Mouse (Mus musculus) regulatory T cell (primary cell): ENCODE measurements around the gene 0610010K14Rik.

ENCODE experiments used
- in situ Hi-C: fragments of 300-600 bp; cut with MboI, MseI; formaldehyde crosslinking; loops from one replicate; pipeline ENCODE4 v1.15.1; 2025; ENCODE audit warnings: high pct_unique_total_duplicates

Gene 0610010K14Rik

DNA sequence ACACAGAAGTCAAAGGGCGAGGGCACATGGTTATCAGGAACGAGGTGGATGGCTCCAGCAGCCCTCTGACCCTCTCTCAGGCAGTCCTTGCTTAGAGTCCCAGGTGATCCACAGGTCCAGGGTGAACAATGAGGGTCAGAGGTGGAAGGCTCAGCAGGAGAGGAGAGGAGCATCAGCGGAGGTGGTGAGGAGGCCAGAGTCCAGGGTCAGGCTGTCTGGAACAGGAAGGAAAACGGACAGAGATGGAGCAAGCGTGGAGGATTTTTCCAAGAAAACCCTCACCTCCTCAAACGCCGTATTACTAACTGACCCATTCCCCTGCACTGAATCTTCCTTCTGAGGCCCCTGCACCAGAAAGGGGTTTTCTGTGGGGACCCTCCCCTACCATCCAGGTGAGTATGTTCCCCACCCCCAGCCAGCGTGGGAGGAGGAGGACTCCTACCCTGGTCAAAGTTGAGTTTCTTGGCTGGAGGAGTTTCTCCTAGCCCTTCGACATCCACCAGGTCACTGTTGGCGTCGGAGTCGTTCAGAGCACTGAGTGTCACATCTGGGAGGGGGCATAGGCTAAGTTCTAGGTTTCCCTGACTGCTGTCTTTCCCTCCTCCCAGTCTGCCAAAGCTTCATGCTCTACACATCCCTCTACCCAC, 2.3 kb downstream of the 0610010K14Rik start:
- in situ Hi-C loops: no loop called here

- in situ Hi-C loops: no loop called here
These were observed 3.2 kb downstream of the 0610010K14Rik start for GRCm38 (mm10) chr11:70234497-70234896.

GRCm38 (mm10) chr11:70234037-70234436, 3.7 kb downstream of the 0610010K14Rik start:
- in situ Hi-C loops: no loop called here

DNA sequence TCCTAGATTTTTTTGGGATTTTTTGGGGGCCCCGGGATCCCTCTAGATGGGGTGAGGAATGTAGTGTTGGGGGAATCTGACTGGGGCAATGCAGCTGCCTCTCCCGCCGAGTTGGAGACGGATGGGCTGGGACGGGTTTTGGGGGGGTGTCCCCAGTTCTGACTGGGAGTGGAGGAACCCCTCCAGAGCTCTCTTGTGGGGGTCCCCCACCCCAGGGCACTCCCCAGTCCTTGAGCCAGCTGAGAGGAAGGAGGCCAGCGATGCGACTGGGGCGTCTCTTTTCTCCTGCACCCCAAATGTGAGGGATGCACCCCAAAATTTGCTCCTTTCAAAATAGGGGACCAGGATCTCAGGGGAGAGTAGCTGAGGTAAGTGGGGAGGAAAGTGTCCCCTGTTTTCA, 4.7 kb downstream of the 0610010K14Rik start:
- in situ Hi-C loops: no loop called here

GRCm38 (mm10) chr11:70232546-70232945, 5.2 kb downstream of the 0610010K14Rik start:
- in situ Hi-C loops: no loop called here

- in situ Hi-C loops: no loop called here
These were observed 7.4 kb downstream of the 0610010K14Rik start for GRCm38 (mm10) chr11:70230239-70230727.

- in situ Hi-C loops: no loop called here
These were observed 8.3 kb downstream of the 0610010K14Rik start, which contains the start of gene Bcl6b for GRCm38 (mm10) chr11:70229260-70230010. Gene Bcl6b, minus strand, starts transcription at chr11:70229798.

DNA sequence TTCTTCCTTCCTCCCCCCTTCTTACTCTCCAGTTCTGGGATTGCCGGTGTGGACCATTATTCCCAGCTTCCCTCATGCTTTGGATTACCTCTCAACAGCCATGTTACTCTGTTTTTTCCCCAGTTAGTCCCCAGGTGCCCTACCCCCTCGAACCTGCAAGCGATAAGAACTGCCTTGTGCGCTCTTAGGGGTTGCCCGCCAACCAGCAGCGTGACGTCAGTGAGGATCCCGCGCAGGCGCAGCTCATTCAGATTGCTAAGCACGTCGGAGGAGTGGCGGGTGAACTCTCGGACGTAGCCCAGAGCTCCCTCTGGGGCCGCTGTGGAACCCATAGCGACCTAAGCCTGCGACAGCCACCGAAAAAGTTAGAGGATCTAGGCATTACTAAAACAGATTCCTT, 8.9 kb downstream of the 0610010K14Rik start:
- in situ Hi-C loops: no loop called here

DNA sequence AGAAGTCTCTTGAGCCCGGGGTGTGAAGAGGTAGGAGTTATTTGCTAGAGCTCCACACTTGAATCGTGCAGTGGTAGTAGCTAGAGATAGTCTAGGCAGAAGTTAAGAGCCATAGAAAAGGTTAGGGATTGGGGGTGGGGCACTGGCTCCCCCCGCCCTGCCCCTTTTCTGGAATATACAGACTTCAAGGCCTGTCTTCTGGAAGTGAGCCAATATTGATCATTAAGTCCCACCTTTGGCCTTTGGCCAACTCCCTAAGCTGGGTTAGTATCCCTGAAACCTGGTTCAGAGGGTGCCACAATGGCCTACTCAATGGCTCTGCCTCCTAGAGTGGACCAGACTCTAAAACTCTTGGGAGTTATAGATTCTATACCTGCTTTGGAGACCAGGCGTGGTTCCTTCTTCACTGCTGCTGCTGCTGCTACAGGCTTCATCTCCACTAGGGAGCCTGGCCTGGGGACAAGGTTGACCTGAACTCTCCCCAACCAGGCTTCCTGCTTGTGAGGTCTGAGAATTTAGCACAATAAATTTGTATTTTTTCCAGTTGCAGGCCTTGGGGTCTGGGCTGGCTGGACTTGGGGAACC, 10.0 kb downstream of the 0610010K14Rik start:
- in situ Hi-C loops: no loop called here

DNA sequence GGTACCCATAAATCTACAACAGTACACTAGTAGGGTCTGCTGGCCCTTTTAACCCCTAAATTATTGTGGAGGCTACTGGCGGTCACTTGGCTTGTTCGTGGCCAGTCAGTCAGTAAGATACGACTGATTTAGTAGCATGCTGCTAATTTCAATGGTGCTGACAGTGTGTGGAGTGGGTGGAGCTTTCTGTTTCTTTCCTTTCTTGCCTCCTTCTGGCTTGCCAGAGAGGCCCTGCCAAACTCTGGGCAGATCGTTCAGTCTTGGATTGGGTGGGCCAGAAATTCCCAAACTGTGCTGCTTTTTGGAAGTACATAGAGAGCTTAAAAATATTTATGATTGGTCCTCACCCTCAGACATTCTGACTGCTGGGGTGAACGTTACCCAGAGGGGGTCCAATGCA, 10.6 kb downstream of the 0610010K14Rik start:
- in situ Hi-C loops: no loop called here

DNA sequence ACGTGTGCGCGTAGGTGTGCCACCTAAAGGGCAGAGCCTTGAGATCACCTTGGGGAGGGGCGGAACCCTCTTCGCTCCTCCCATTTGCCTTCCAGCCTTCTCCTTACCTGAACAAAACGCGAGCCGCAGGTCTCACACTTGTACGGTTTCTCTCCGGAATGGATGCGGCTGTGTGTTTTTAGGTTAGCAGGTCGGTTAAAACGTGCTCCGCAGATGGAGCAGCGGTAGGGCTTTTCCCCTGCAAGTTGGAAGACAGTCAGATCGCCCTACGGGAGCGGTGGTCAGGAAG, 11.2 kb downstream of the 0610010K14Rik start:
- in situ Hi-C loops: no loop called here

DNA sequence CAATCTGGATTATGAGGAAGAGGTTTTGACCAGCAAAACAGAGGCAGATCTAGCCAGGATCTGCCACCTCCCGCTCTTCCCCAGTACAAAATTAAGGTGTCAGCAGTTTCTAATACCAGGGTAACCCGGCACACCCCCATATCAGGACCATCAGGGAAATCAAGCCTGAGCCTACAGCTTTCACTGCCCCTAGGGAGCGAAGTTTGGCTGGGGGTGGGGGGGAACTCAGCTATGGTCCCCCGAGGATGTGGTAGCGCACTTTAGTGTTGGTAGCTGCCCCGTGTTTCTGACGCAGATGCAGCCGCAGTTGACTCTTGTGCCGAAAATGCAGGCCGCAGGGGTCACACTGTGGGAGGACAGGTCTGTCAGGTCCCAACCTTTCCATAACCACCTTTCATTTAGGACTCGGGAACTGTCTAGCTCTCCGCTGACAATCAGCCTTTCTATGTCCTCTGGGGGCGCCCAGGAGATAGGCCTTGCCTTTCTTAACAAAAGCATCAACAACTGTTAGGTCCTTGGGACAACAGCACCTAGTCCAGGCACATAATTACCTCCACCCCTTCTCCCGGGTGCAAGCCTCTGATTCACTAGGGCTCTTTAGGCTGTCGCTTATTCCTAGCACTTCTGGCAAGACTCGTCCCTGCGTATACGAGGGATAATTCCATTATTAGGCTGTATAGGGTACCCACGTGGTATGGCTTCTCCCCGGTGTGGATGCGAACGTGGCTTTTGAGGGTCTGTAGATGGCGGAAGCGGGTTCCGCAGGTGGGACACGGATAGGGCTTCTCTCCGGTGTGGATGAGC, 11.7 kb downstream of the 0610010K14Rik start:
- in situ Hi-C loops: no loop called here

DNA sequence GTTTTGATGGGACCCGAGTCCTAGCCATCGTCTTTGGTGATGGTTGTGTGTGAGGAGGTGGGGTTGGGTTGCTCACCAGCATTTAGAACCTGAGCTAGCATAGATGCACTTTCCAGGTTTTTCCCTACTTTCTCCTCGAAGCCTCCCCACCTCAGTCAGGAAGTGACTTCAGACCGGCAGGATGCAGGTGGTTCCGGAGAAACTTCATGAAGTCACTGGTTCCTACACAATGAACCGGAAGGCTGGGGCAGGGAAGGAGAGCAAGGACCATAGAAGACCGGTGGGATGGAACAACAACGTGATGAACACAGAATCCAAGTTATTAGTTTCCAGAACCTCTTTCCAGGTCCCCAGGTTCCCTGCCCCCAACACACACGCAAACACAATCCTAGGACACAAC, 14.0 kb downstream of the 0610010K14Rik start:
- in situ Hi-C loops: no loop called here

GRCm38 (mm10) chr11:70221603-70222500, 15.9 kb downstream of the 0610010K14Rik start:
- in situ Hi-C loops: no loop called here

DNA sequence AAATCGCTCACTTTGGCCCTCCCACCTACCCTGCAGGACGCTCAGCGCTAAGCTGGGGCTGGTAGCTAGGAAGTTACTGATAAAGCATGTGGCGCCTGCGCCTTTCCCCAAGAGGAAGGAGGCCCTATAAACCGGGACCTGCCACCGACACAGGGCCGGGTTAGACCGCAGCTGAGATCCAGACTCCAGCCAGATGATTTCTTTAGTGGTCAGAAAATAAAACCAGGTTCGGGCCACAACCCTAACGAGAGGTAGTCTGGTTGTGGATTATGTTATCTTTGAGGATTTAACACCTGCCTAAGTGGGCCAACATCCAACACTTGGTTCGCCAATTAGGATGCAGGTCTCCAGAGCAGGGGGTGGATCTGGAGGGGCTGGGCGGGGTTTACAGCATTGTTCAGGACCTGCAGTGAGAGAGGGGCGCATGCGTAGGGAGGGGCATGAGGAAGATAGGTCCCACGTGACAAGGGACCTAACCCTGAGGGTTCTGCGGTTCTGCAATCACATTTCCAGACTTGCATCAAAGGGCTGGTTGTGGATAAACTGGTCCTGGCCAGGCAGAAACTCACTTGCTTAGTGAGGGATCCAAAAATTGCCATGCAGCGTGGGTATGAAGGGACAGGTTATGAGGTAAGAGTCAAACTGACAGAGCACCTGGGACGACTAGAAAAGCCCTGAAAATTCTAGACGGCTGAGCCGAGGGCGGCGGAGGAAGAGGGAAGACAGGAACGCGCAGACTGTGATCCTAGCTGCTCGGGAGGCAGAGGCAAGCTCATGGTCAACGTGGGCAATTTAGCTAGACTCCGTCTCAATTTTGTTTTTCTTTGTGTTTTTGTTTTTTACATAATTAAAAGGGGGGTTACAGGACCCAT, 16.7 kb downstream of the 0610010K14Rik start, which contains the start of gene Slc16a13:
TSS of gene Slc16a13 (minus strand) at position 334 of the 872 bp plus-strand sequence.
- in situ Hi-C loops: no loop called here

DNA sequence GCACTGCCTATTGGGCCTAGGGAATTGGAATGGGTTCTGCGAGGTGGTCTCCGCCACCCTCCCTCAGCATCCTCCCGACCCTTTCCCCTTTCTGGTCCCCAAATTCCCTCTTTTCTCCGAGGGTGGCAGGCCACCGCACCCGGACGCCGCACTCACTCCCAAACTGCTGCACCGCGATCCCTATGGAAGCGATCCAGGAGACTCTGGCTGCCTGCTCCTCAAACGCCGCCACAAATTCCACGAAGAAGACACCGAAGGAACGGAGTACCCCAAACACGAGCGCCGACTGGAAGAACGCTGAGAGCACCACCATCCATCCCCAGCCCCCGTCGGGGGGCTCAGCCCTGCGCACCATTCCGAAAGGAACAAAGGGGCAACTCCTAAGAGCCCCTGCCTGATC, 17.4 kb downstream of the 0610010K14Rik start:
- in situ Hi-C loops: no loop called here

- in situ Hi-C loops: no loop called here
These were observed 17.8 kb downstream of the 0610010K14Rik start for GRCm38 (mm10) chr11:70219873-70220272.

- in situ Hi-C loops: no loop called here
These were observed 18.8 kb downstream of the 0610010K14Rik start for GRCm38 (mm10) chr11:70218741-70219470.

DNA sequence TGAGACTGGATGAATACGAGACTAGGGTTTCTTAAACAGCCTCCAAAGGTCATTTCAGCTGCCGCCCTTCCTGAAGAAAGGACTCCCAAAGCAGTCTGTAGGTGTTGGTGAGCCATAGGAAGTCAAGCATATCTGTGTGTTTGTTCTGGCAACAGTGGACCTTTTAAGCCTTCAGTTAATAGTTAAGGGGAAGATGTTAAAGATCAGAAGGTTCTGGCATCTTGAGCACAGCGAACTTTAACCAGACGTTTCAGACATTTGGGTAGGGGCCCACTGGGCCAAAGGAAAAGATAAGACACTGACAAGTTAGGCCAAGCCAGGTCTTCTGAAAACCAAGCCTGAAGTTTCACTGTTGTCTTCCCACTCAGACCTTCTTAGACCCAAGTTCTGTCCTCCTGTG, 19.7 kb downstream of the 0610010K14Rik start:
- in situ Hi-C loops: no loop called here
